Mouse (Mus musculus) liver, embryonic 14.5 days (tissue): ENCODE results near the gene L3mbtl1. TPM values are rescaled to one million over a fixed set of nuclear protein-coding genes. Genes with fewer than 3 reads are reported as not detected.
"Not testable (repeated sequence)": the region's sequence is repeated elsewhere in the genome, so short reads cannot be mapped to it uniquely, and the experiment has no call there.

Experiments
- ATAC-seq: fragments of 200-750 bp; cut with Nextera tagmentation; 2 replicates; pipeline ENCODE4 v1.8.0; 2017; ENCODE audit warnings: moderate number of reproducible peaks, mild to moderate bottlenecking, moderate library complexity; ENCODE audit not compliant: insufficient read depth
- DNase-seq, 3 experiments: peaks; one replicate each; pipeline ENCODE4 v3.0.0-alpha.2; 2012 to 2013; ENCODE audit warnings: low read depth in 3 of 3, low spot score in 3 of 3
- H3K27ac ChIP-seq: fragments of 300-500 bp; sonication (generic); 2 replicates; pipeline ENCODE4 v1.5.1; 2014; ENCODE audit warnings: moderate library complexity, mild to moderate bottlenecking, control low read depth, inconsistent platforms
- H3K27me3 ChIP-seq: fragments of 300-500 bp; sonication (generic); 2 replicates; pipeline ENCODE4 v1.6.1; 2014; ENCODE audit warnings: mild to moderate bottlenecking, low read length, moderate library complexity; ENCODE audit not compliant: control insufficient read depth, insufficient read depth
- H3K36me3 ChIP-seq: fragments of 300-500 bp; sonication (generic); replicated peaks from 2 replicates; pipeline ENCODE4 v1.6.1; 2014; ENCODE audit warnings: low read depth; ENCODE audit not compliant: control insufficient read depth, insufficient read depth
- H3K4me1 ChIP-seq, 2 experiments: fragments of 200-500 bp in 1 of 2; fragments of 300-500 bp in 1 of 2; sonication (generic) in 1 of 2; replicated peaks; 2 replicates each; pipeline ENCODE4 v1.6.1; 2012 to 2014; ENCODE audit warnings: antibody characterized with exemption in 1 of 2, inconsistent platforms in 1 of 2, low read length in 1 of 2; ENCODE audit not compliant: control insufficient read depth in 2 of 2, insufficient read depth in 2 of 2
- H3K4me2 ChIP-seq: fragments of 300-500 bp; sonication (generic); 2 replicates; pipeline ENCODE4 v1.6.1; 2014; ENCODE audit warnings: low read depth, mild to moderate bottlenecking, control low read depth, moderate library complexity
- H3K4me3 ChIP-seq, 2 experiments: fragments of 200-500 bp in 1 of 2; fragments of 300-500 bp in 1 of 2; sonication (generic) in 1 of 2; 2 replicates each; pipeline ENCODE4 v1.5.1; 2012 to 2014; ENCODE audit warnings: low read depth in 2 of 2, low read length in 2 of 2, mild to moderate bottlenecking in 2 of 2, control low read depth in 1 of 2, inconsistent platforms in 1 of 2, moderate library complexity in 1 of 2; ENCODE audit not compliant: insufficient read depth in 1 of 2
- H3K9ac ChIP-seq: fragments of 300-500 bp; sonication (generic); replicated peaks from 2 replicates; pipeline ENCODE4 v1.6.1; 2014; ENCODE audit warnings: mild to moderate bottlenecking, control low read depth, moderate library complexity
- H3K9me3 ChIP-seq: fragments of 300-500 bp; sonication (generic); 2 replicates; pipeline ENCODE4 v1.6.1; 2016; ENCODE audit warnings: low read length, mixed read lengths; ENCODE audit not compliant: control insufficient read depth
- CTCF ChIP-seq: IDR thresholded peaks from 2 replicates; pipeline ENCODE4 v1.5.1; 2016; ENCODE audit warnings: antibody characterized with exemption, low read depth, control low read depth
- EP300 ChIP-seq: IDR thresholded peaks from 2 replicates; pipeline ENCODE4 v1.6.1; 2016; ENCODE audit warnings: antibody characterized with exemption, low read depth
- whole genome bisulfite sequencing: fragments of 180-500 bp; shearing (Covaris S2); extraction: QIAGEN DNeasy Blood & Tissue Kit; methylation state at CpG from one replicate; pipeline ENCODE4 v1.1.7; 2014; ENCODE audit not compliant: insufficient replicate concordance; 5-methylcytosine and 5-hydroxymethylcytosine counted together
- polyA plus RNA-seq, 2 experiments: library from polyadenylated mRNA; depleted of rRNA in 1 of 2; stranded (reverse) in 1 of 2; unstranded in 1 of 2; fragments of >200 nt; fragmentation: Nextera tagmentation in 1 of 2; extraction: Ambion mirVana in 1 of 2; gene quantifications; 2 replicates each; pipeline versions ENCODE4 v1.2.1 to v1.2.3; 2012 to 2014

L3mbtl1 gene
- 0.08 and 0.32 TPM in 2 replicates for polyA plus RNA-seq (2012; rRNA removed)
- polyA plus RNA-seq (2014; fragmentation: Nextera tagmentation; extraction: Ambion mirVana) = 0.04 TPM in 1 of 2 replicates, not detected in the other

- no peak for ATAC-seq
- 2% methylated on average over 40 of the region's 40 CpGs for WGBS
These were observed at the start of gene L3mbtl1 for GRCm38 (mm10) chr2:162943148-162943846. TSS of gene L3mbtl1 (plus strand) at chr2:162943472.

GRCm38 (mm10) chr2:162899256-162899655, 44.0 kb upstream of the L3mbtl1 start:
- H3K27me3 ChIP-seq, H3K9me3 ChIP-seq, H3K4me1 ChIP-seq, DNase-seq, H3K4me3 ChIP-seq, H3K4me2 ChIP-seq, H3K9ac ChIP-seq, H3K27ac ChIP-seq, ATAC-seq, H3K36me3 ChIP-seq: not testable (repeated sequence)
- 76% methylated on average over 18 of the region's 20 CpGs for WGBS

More at GRCm38 (mm10) chr2:162943148-162943846, at the start of gene L3mbtl1:
- Histone ChIP-seq H3K4me2 (peak within 1 kb of the TSS; percentile 42), H3K27ac (no peak within 1 kb of the TSS), H3K9me3 (no peaks in the 10 kb centered on the region), H3K4me1 (peaks cover 0 to 4% of the 10 kb centered on the region in 2 experiments; a peak in 1 of 4 replicates), H3K27me3 (peaks cover 27% of the 10 kb centered on the region), H3K4me3 (peak within 1 kb of the TSS; percentile 25 to 46), H3K36me3 (peaks cover 12% of the 10 kb centered on the region), H3K9ac (no peak within 1 kb of the TSS)
- TF ChIP-seq EP300 (no peak), CTCF (no peak)
- DNase-seq = no peak

- H3K27ac ChIP-seq = no peak overlapping the region
- DNase-seq (no peak), ATAC-seq (no peak)
- no peaks in the 10 kb centered on the region for H3K36me3 ChIP-seq
- no peak overlapping the region for H3K4me3 ChIP-seq
- H3K4me2 ChIP-seq = no peak overlapping the region
- WGBS = 49% methylated on average over 12 of the region's 12 CpGs
- H3K27me3 ChIP-seq = no peaks in the 10 kb centered on the region
- TF ChIP-seq EP300 = no peak
- TF ChIP-seq CTCF = no peak
- H3K9ac ChIP-seq = no peak overlapping the region
- H3K4me1 ChIP-seq = no peaks in the 10 kb centered on the region
- H3K9me3 ChIP-seq = no peaks in the 10 kb centered on the region
These were observed 43.2 kb upstream of the L3mbtl1 start for GRCm38 (mm10) chr2:162899880-162900589.

- Histone ChIP-seq H3K4me2 (no peak overlapping the region), H3K9me3 (no peaks in the 10 kb centered on the region), H3K4me1 (no peaks in the 10 kb centered on the region), H3K27me3 (no peaks in the 10 kb centered on the region), H3K9ac (no peak overlapping the region), H3K27ac (no peak overlapping the region), H3K4me3 (no peak overlapping the region), H3K36me3 (no peaks in the 10 kb centered on the region)
- no peak for ATAC-seq
- DNase-seq = no peak
- 36% methylated on average over 2 of the region's 2 CpGs for WGBS
- no peak for TF ChIP-seq EP300
- no peak for TF ChIP-seq CTCF
These were observed 42.7 kb upstream of the L3mbtl1 start for GRCm38 (mm10) chr2:162900590-162900916.

- DNase-seq (no peak), ATAC-seq (no peak)
- H3K36me3 ChIP-seq = no peaks in the 10 kb centered on the region
- H3K9ac ChIP-seq = no peak overlapping the region
- H3K4me1 ChIP-seq = no peaks in the 10 kb centered on the region
- no peak overlapping the region for H3K27ac ChIP-seq
- TF ChIP-seq EP300 (no peak), CTCF (no peak)
- no peak overlapping the region for H3K4me3 ChIP-seq
- no peaks in the 10 kb centered on the region for H3K9me3 ChIP-seq
- H3K4me2 ChIP-seq = no peak overlapping the region
- H3K27me3 ChIP-seq = no peaks in the 10 kb centered on the region
- 40% methylated on average over 4 of the region's 4 CpGs for WGBS
These were observed 37.4 kb upstream of the L3mbtl1 start for GRCm38 (mm10) chr2:162905902-162906301.
